Mouse (Mus musculus): ENCODE measurements around the gene Esrrb.

Gene Esrrb

GRCm38 (mm10) chr12:86421490-86421904 lies 60.6 kb downstream of the Esrrb start:
- no peak for DNase-seq (ENCODE audit: extremely low read depth, low read depth)

GRCm38 (mm10) chr12:86422166-86422910 lies 61.4 kb downstream of the Esrrb start:
- DNase-seq (ENCODE audit: extremely low read depth, low read depth) = no peak

GRCm38 (mm10) chr12:86423102-86423501 lies 62.2 kb downstream of the Esrrb start:
- no peak for DNase-seq (ENCODE audit: extremely low read depth, low read depth)

GRCm38 (mm10) chr12:86427585-86427984 lies 66.7 kb downstream of the Esrrb start:
- no peak for DNase-seq (ENCODE audit: extremely low read depth, low read depth)

DNA sequence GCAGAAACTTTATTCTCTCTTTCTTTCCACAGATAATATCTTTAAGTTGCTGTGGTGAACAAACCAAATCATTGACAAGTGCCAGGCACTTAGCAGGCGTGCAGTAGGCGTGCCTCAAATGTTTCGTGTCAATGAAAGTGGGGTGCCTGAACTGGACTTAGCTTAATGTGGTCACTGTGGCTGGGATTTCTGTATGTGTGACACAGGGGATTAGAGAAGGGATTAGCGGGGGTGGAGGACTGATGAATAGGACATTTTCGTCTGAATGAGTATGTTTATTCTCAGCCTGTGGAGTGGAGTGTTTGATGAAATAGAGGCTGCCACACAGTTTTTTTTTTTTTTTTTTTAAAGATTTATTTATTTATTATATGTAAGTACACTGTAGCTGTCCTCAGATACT lies 70.8 kb downstream of the Esrrb start:
- no peak for DNase-seq (ENCODE audit: extremely low read depth, low read depth)

- DNase-seq (ENCODE audit: extremely low read depth, low read depth) = no peak
These were observed 72.5 kb downstream of the Esrrb start for GRCm38 (mm10) chr12:86433371-86433821.

GRCm38 (mm10) chr12:86435651-86436050 lies 74.7 kb downstream of the Esrrb start:
- no peak for DNase-seq (ENCODE audit: extremely low read depth, low read depth)

GRCm38 (mm10) chr12:86450848-86451247 lies 89.9 kb downstream of the Esrrb start:
- DNase-seq (ENCODE audit: extremely low read depth, low read depth) = no peak

DNA sequence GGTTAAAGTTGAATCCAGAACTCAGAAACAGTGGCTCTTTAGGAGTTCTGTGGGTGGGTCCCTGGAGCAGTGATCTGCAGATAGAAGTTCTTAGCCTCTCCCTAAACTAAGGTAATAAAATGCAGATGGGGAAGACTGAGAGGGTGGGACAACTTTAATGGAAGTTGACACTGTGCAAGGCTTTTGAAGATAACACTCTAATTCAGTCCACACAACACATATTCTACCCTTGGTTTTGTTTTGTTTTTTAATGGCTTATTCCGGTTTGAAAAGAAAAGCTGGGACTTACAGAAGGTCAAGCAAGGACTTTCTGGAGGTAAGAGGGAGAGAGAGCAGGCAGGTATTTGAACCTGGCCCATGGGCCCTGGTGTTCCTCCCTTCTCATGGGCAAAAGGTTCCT lies 94.1 kb downstream of the Esrrb start:
- no peak for DNase-seq (ENCODE audit: extremely low read depth, low read depth)

DNA sequence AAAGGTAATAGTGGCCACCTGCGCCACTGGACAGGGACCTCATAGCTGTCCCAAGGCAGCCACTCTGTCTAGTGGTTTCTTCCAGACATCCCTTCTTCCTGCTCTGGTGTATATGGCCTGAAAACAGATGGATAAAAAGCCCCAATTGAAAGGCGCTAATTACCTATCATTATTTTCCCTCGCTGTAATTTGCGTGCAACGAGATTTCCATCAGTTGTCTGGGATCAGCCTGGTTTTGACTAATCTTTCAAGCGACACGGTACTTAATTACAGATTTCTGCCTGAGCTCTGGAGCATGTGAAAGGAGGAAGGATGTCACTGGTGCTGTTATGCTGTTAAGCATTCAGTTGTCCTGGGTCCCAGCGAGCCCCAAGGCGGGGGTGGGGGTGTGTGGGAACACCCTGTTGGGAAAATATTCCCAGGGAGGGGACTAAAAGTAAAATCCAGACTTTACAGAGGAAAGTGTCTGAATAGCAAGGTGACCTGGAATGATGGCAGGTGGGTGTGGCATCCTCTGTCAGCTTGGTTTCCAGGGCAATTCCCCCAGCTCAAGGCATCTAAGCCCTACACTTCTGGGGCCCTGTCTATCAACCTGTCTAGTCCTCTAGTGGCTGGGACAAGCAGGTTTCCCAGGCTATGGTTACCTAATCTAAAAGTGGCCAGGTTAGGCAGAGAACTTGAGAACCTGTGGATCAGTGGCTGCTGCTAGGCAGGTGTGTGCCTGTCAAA lies 102.0 kb downstream of the Esrrb start:
- no peak for DNase-seq (ENCODE audit: extremely low read depth, low read depth)

GRCm38 (mm10) chr12:86464385-86464784 lies 103.5 kb downstream of the Esrrb start:
- no peak for DNase-seq (ENCODE audit: extremely low read depth, low read depth)

GRCm38 (mm10) chr12:86466180-86466579 lies 105.3 kb downstream of the Esrrb start:
- no peak for DNase-seq (ENCODE audit: extremely low read depth, low read depth)

DNA sequence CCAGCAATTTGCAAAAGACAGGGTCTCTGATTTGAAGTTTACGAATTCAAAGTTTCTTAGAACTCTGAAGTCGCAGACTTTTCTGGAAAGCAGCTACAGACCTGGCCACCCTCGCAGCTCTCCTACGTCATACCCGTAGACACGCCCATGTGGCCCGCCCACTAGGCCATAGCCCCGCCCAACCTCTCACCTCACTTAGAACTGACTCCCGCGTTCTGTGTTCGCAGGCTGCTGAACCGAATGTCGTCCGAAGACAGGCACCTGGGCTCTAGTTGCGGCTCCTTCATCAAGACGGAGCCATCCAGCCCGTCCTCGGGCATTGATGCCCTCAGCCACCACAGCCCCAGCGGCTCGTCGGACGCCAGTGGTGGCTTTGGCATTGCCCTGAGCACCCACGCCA lies 109.0 kb downstream of the Esrrb start:
- DNase-seq (ENCODE audit: extremely low read depth, low read depth) = no peak

DNA sequence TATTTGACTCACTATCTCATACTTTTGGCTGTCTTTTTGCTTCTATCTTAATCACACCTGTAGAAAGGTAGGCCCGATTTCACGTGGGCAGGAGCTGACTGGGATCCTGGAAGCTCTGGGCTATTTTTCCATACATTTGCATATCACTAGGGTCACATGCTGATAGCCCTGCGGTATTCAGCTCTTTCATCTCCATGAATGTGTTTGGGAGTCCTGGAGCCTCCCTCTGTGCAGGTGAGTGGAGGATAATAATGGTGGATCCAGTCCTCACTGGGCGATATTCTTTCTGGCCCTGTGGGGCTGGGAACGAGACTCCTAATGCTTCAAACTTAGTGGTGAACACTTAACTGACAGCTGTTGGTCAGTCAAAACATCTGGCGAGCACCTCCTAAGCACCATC lies 110.0 kb downstream of the Esrrb start:
- DNase-seq (ENCODE audit: extremely low read depth, low read depth) = no peak

DNA sequence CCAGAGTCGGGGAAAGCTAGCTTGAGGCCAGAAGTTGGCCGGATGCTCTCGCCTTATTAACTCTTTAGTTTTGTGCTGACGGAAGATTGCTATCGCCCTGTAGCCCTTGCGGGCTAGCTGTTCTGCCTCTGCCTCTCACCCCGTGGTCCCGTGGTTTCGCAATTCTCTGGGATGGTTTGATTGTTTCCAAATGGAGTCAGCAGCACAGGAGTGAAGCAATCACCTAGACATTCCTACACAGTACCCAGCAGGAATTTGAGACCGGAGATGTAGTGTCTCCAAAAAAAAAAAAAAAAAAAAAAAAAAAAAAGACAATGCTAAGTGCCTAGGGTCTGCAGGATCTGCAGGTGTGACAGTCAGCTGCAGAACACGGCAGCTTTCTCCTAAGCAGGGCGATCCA lies 112.7 kb downstream of the Esrrb start:
- DNase-seq (ENCODE audit: extremely low read depth, low read depth) = no peak

DNA sequence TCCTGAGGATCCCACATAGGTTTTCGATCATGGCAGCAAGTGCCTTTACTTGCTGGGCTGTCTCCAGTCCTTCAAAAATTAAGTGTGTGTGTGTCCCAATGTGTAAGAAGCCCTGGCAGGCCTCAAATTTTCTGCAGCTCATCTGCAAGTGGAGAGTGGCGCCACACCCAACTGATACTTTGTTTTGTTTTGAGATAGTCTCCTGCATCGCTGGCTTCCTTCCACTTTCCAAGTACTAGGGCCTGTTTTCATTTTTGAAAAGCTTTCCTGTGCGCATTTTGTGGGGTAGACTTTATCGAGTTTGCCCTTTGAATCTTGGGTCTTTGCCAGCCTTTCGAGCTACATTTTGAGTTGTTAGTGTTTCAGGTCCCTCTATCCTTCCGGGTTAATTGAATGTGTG lies 115.1 kb downstream of the Esrrb start:
- no peak for DNase-seq (ENCODE audit: extremely low read depth, low read depth)

GRCm38 (mm10) chr12:86478908-86479307 lies 118.0 kb downstream of the Esrrb start:
- no peak for DNase-seq (ENCODE audit: extremely low read depth, low read depth)

GRCm38 (mm10) chr12:86482029-86482428 lies 121.1 kb downstream of the Esrrb start:
- no peak for DNase-seq (ENCODE audit: extremely low read depth, low read depth)

GRCm38 (mm10) chr12:86483413-86483841 lies 122.5 kb downstream of the Esrrb start:
- no peak for DNase-seq (ENCODE audit: extremely low read depth, low read depth)

DNA sequence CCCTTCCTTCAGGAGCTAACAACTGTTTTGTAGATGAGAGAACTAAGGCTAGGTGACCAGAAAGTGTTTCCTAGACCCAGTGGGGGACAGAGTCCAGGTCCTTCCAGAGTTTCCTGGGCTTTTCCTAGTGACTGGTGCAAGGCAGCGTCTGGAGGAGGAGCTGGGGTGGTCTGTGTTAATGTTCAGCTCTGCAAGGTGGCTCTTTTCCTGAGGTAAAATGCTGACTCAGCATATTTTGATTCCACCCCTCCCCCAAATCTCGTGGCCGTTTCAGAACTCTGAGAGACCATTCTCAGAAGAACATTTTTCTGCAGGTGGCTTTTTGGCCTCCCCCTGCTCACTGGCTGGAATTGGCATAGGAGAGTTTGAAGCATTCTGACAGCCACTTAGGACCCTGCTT lies 127.1 kb downstream of the Esrrb start:
- no peak for DNase-seq (ENCODE audit: extremely low read depth, low read depth)

DNA sequence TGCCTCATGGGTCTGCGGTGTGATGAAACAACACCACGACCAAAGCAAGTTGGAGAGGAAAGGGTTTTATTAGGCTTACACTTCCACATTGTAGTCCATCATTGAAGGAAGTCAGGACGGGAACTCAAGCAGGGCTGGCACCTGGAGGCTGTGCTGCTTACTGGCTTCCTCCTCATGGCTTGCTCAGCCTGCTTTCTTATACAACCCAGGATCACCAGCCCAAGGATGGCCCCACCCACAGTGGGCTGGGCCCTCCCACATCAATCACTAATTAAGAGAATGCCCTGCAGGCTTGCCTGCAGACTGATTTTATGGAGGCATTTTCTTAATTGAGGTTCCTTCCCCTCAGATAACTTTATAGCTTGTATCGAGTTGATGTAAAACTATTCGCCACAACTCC lies 129.1 kb downstream of the Esrrb start:
- no peak for DNase-seq (ENCODE audit: extremely low read depth, low read depth)

- no peak for DNase-seq (ENCODE audit: extremely low read depth, low read depth)
These were observed 130.6 kb downstream of the Esrrb start for GRCm38 (mm10) chr12:86491500-86491899.

GRCm38 (mm10) chr12:86492822-86493221 lies 131.9 kb downstream of the Esrrb start:
- no peak for DNase-seq (ENCODE audit: extremely low read depth, low read depth)

Measured in MEL-GATA-1-ER (cell line).